Mouse (Mus musculus): ENCODE data around the gene C1ql4.

The C1ql4 gene

GRCm38 (mm10) chr15:99087253-99088075, at the start of gene C1ql4:
Gene C1ql4, minus strand, starts transcription at chr15:99087817.
- ChIA-PET POLR2A (interaction anchor here (0.5 to 4.7 kb wide), 35 partner anchors 10 to 232 kb away, joined by 3 to 46 read pairs (median 4); partner anchors contain the start of genes Troap (in 3 of the 4), Tuba1c (in 3 of the 4) and Prph (in 1 of the 4)), CTCF (interaction anchor here (0.6 to 4.7 kb wide), 45 partner anchors 8 to 384 kb away, joined by 3 to 49 read pairs (median 4); partner anchors contain the start of genes Troap (in 3 of the 4), Prph (in 2 of the 4), Prkag1 (in 1 of the 4) and Tuba1c (in 1 of the 4))

GRCm38 (mm10) chr15:99129956-99130910, 42.6 kb upstream of the C1ql4 start:
- CTCF ChIA-PET, result interaction anchor here (0.5 to 2.3 kb wide), 20 partner anchors 9 to 751 kb away, joined by 3 to 22 read pairs (median 4); partner anchors contain the start of genes C1ql4 (in 1 of the 4), Gm49450 (in 1 of the 4) and Tuba1a (in 1 of the 4)
- POLR2A ChIA-PET, result interaction anchor here (0.5 to 3.4 kb wide), 34 partner anchors 8 to 1264 kb away, joined by 3 to 22 read pairs (median 4); partner anchors contain the start of genes Tuba1c (in 2 of the 4), Dnajc22 (in 1 of the 4) and Senp1 (in 1 of the 4)

GRCm38 (mm10) chr15:99129441-99129840, 41.8 kb upstream of the C1ql4 start:
- CTCF ChIA-PET, result interaction anchor here (0.5 to 2.3 kb wide), 9 partner anchors 10 to 555 kb away, joined by 3 to 22 read pairs (median 4); partner anchors contain the start of gene C1ql4 (in 1 of the 4)

GRCm38 (mm10) chr15:99127851-99128522, 40.4 kb upstream of the C1ql4 start:
- POLR2A ChIA-PET, result interaction anchor here in 1 of 4 experiments (0.6 to 1.2 kb wide), 6 partner anchors 13 to 346 kb away, joined by 3 to 5 read pairs (median 4); no protein-coding TSS in a partner anchor
- CTCF ChIA-PET, result interaction anchor here in 2 of 4 experiments (0.6 kb wide), 2 partner anchors 21 to 341 kb away, joined by 3 read pairs; no protein-coding TSS in a partner anchor

More at GRCm38 (mm10) chr15:99129441-99129840, 41.8 kb upstream of the C1ql4 start:
- POLR2A ChIA-PET, result interaction anchor here (0.5 to 3.4 kb wide), 22 partner anchors 10 to 848 kb away, joined by 3 to 22 read pairs (median 4); partner anchors contain the start of gene Tuba1c (in 2 of the 4)

GRCm38 (mm10) chr15:99126816-99127365, 39.3 kb upstream of the C1ql4 start:
- ChIA-PET POLR2A (interaction anchor here in 3 of 4 experiments (0.7 to 1.4 kb wide), 5 partner anchors 11 to 256 kb away, joined by 3 to 6 read pairs (median 3); partner anchors contain the start of gene Kmt2d (in 1 of the 3)), CTCF (interaction anchor here in 2 of 4 experiments (0.6 to 1.5 kb wide), 3 partner anchors 11 to 244 kb away, joined by 3 to 6 read pairs (median 5); no protein-coding TSS in a partner anchor)

GRCm38 (mm10) chr15:99126081-99126815, 38.6 kb upstream of the C1ql4 start:
- CTCF ChIA-PET, result interaction anchor here in 2 of 4 experiments (0.6 to 1.5 kb wide), 3 partner anchors 12 to 244 kb away, joined by 3 to 6 read pairs (median 5); no protein-coding TSS in a partner anchor
- POLR2A ChIA-PET, result interaction anchor here in 3 of 4 experiments (0.7 to 1.4 kb wide), 5 partner anchors 11 to 255 kb away, joined by 3 to 6 read pairs (median 3); partner anchors contain the start of gene Kmt2d (in 1 of the 3)

GRCm38 (mm10) chr15:99125711-99126080, 38.1 kb upstream of the C1ql4 start, which contains the start of gene Spats2:
Gene Spats2, plus strand, starts transcription at chr15:99125916.
- POLR2A ChIA-PET, result interaction anchor here in 3 of 4 experiments (0.6 to 1.0 kb wide), 4 partner anchors 14 to 239 kb away, joined by 3 to 6 read pairs (median 3); no protein-coding TSS in a partner anchor
- CTCF ChIA-PET, result interaction anchor here in 1 of 4 experiments (1.7 kb wide), 1 partner anchor 12 kb away, joined by 5 read pairs; no protein-coding TSS in a partner anchor

GRCm38 (mm10) chr15:99122642-99123041, 35.0 kb upstream of the C1ql4 start:
- POLR2A ChIA-PET, result interaction anchor here in 2 of 4 experiments (0.5 to 3.9 kb wide), 15 partner anchors 8 to 695 kb away, joined by 3 to 26 read pairs (median 4); partner anchors contain the start of genes Nckap5l (in 1 of the 2), Troap (in 1 of the 2) and Tuba1c (in 1 of the 2)

GRCm38 (mm10) chr15:99120814-99121213, 33.2 kb upstream of the C1ql4 start:
- CTCF ChIA-PET, result interaction anchor here in 3 of 4 experiments (0.6 to 1.2 kb wide), 5 partner anchors 94 to 368 kb away, joined by 3 to 9 read pairs (median 6); no protein-coding TSS in a partner anchor
- POLR2A ChIA-PET, result interaction anchor here in 3 of 4 experiments (0.5 to 3.9 kb wide), 13 partner anchors 7 to 745 kb away, joined by 3 to 26 read pairs (median 5); partner anchors contain the start of gene Tuba1c (in 1 of the 3)

More at GRCm38 (mm10) chr15:99122642-99123041, 35.0 kb upstream of the C1ql4 start:
- CTCF ChIA-PET, result interaction anchor here in 3 of 4 experiments (0.6 to 1.5 kb wide), 6 partner anchors 9 to 97 kb away, joined by 3 to 7 read pairs (median 5); no protein-coding TSS in a partner anchor

GRCm38 (mm10) chr15:99116539-99116938, 28.9 kb upstream of the C1ql4 start:
- CTCF ChIA-PET, result interaction anchor here in 3 of 4 experiments (0.6 to 5.5 kb wide), 3 partner anchors 17 to 22 kb away, joined by 6 to 66 read pairs (median 37); no protein-coding TSS in a partner anchor
- POLR2A ChIA-PET, result interaction anchor here in 2 of 4 experiments (1.2 to 4.3 kb wide), 3 partner anchors 20 to 87 kb away, joined by 5 to 26 read pairs (median 17); partner anchors contain the start of genes Dnajc22 (in 1 of the 2) and Tuba1c (in 1 of the 2)

- POLR2A ChIA-PET, result interaction anchor here in 3 of 4 experiments (0.6 to 4.3 kb wide), 21 partner anchors 8 to 437 kb away, joined by 3 to 49 read pairs (median 4); partner anchors contain the start of genes Dnajc22 (in 2 of the 3), C1ql4 (in 1 of the 3), Gm49450 (in 1 of the 3) and Prph (in 1 of the 3)
- CTCF ChIA-PET, result interaction anchor here in 3 of 4 experiments (0.5 to 5.5 kb wide), 13 partner anchors 15 to 790 kb away, joined by 3 to 66 read pairs (median 4); partner anchors contain the start of genes Dnajc22 (in 1 of the 3) and Tuba1c (in 1 of the 3)
Measured at GRCm38 (mm10) chr15:99115065-99115423, 27.4 kb upstream of the C1ql4 start.

GRCm38 (mm10) chr15:99114312-99115064, 26.9 kb upstream of the C1ql4 start:
- ChIA-PET CTCF (interaction anchor here (0.5 to 5.5 kb wide), 49 partner anchors 8 to 790 kb away, joined by 3 to 66 read pairs (median 5); partner anchors contain the start of genes Dnajc22 (in 3 of the 4), Prph (in 2 of the 4), C1ql4 (in 1 of the 4) and Tuba1c (in 1 of the 4)), POLR2A (interaction anchor here (0.6 to 4.3 kb wide), 37 partner anchors 8 to 437 kb away, joined by 3 to 49 read pairs (median 4); partner anchors contain the start of genes C1ql4 (in 2 of the 4), Dnajc22 (in 2 of the 4), Troap (in 2 of the 4) and Tuba1c (in 2 of the 4))

- POLR2A ChIA-PET, result interaction anchor here (0.6 to 4.3 kb wide), 40 partner anchors 9 to 1395 kb away, joined by 3 to 49 read pairs (median 6); partner anchors contain the start of genes Tuba1c (in 3 of the 4), C1ql4 (in 2 of the 4), Dnajc22 (in 2 of the 4) and Troap (in 2 of the 4)
- CTCF ChIA-PET, result interaction anchor here (0.6 to 5.5 kb wide), 54 partner anchors 9 to 591 kb away, joined by 3 to 66 read pairs (median 4); partner anchors contain the start of genes Dnajc22 (in 3 of the 4), C1ql4 (in 2 of the 4), Prph (in 2 of the 4) and Tuba1c (in 1 of the 4)
Measured at GRCm38 (mm10) chr15:99113396-99113975, 25.9 kb upstream of the C1ql4 start.
